Mouse (Mus musculus) neural tube, embryonic 14.5 days (tissue): Measurements from ENCODE around the gene Ticam1. TPM values are rescaled to one million over a fixed set of nuclear protein-coding genes. Genes with fewer than 3 reads are reported as not detected.
"Not testable (repeated sequence)": the region's sequence is repeated elsewhere in the genome, so short reads cannot be mapped to it uniquely, and the experiment has no call there.

Experiments
- ATAC-seq: fragments of 200-750 bp; cut with Nextera tagmentation; 2 replicates; pipeline ENCODE4 v1.8.0; 2017; ENCODE audit warnings: low read depth, mild to moderate bottlenecking, moderate TSS enrichment, moderate library complexity
- H3K27ac ChIP-seq: fragments of 300-500 bp; sonication (generic); 2 replicates; pipeline ENCODE4 v1.5.1; 2014; ENCODE audit warnings: low read depth, mild to moderate bottlenecking, control low read depth, low read length, moderate library complexity, mixed read lengths
- H3K27me3 ChIP-seq: fragments of 300-500 bp; sonication (generic); 2 replicates; pipeline ENCODE4 v1.6.1; 2014; ENCODE audit warnings: low read length; ENCODE audit not compliant: control insufficient read depth, insufficient read depth
- H3K36me3 ChIP-seq: fragments of 300-500 bp; sonication (generic); 2 replicates; pipeline ENCODE4 v1.6.1; 2014; ENCODE audit warnings: low read length, mixed read lengths; ENCODE audit not compliant: control insufficient read depth, insufficient read depth
- H3K4me1 ChIP-seq: fragments of 300-500 bp; sonication (generic); 2 replicates; pipeline ENCODE4 v1.6.1; 2014; ENCODE audit warnings: low read length; ENCODE audit not compliant: control insufficient read depth, insufficient read depth
- H3K4me2 ChIP-seq: fragments of 300-500 bp; sonication (generic); 2 replicates; pipeline ENCODE4 v1.6.1; 2014; ENCODE audit warnings: mild to moderate bottlenecking, low read depth, low read length, control low read depth
- H3K4me3 ChIP-seq: fragments of 300-500 bp; sonication (generic); 2 replicates; pipeline ENCODE4 v1.5.1; 2014; ENCODE audit warnings: low read depth, low read length, control low read depth, mixed read lengths
- H3K9ac ChIP-seq: fragments of 300-500 bp; sonication (generic); replicated peaks from 2 replicates; pipeline ENCODE4 v1.6.1; 2014; ENCODE audit warnings: low read depth, mild to moderate bottlenecking, control low read depth, low read length, mixed read lengths
- H3K9me3 ChIP-seq: fragments of 300-500 bp; sonication (generic); 2 replicates; pipeline ENCODE4 v1.6.1; 2016; ENCODE audit warnings: low read length; ENCODE audit not compliant: control insufficient read depth
- whole genome bisulfite sequencing: fragments of 180-500 bp; shearing (Covaris S2); extraction: QIAGEN DNeasy Blood & Tissue Kit; methylation state at CpG from one replicate; pipeline ENCODE4 v1.1.7; 2014; 5-methylcytosine and 5-hydroxymethylcytosine counted together
- polyA plus RNA-seq: library from polyadenylated mRNA; unstranded; fragments of >200 nt; fragmentation: Nextera tagmentation; extraction: Ambion mirVana; gene quantifications from 2 replicates; pipeline ENCODE4 v1.2.1, GENCODE M21; 2014

The Ticam1 gene
- polyA plus RNA-seq, 1 experiment from 2014 or later, result 0.92 TPM

DNA sequence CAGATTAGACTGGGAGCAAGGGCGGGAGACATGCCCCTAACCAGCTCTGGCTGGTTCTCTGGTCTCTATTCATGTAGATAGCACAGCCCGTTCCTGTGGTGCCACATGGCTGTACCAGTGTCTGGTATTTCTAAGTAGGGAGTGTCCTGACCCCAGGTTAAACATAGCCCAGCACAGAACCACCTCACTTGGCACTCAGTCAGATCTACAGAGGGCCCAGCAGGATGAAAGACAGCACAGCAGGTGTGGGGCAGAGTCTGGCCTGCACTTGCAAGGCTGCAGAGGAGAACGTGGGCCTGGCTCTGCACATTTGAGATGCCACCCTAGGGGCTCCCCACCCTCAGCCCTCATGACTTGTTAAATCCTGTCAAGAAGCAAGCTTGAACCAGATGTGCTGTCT, 15.4 kb downstream of the Ticam1 start:
- Histone ChIP-seq H3K9me3 (no peaks in the 10 kb centered on the region), H3K27me3 (no peaks in the 10 kb centered on the region), H3K4me3 (no peak overlapping the region), H3K36me3 (peaks cover 28% of the 10 kb centered on the region), H3K9ac (no peak overlapping the region), H3K4me1 (peaks cover 37% of the 10 kb centered on the region), H3K4me2 (no peak overlapping the region), H3K27ac (no peak overlapping the region)
- WGBS, result 75% methylated on average over 3 of the region's 3 CpGs
- ATAC-seq, result no peak

DNA sequence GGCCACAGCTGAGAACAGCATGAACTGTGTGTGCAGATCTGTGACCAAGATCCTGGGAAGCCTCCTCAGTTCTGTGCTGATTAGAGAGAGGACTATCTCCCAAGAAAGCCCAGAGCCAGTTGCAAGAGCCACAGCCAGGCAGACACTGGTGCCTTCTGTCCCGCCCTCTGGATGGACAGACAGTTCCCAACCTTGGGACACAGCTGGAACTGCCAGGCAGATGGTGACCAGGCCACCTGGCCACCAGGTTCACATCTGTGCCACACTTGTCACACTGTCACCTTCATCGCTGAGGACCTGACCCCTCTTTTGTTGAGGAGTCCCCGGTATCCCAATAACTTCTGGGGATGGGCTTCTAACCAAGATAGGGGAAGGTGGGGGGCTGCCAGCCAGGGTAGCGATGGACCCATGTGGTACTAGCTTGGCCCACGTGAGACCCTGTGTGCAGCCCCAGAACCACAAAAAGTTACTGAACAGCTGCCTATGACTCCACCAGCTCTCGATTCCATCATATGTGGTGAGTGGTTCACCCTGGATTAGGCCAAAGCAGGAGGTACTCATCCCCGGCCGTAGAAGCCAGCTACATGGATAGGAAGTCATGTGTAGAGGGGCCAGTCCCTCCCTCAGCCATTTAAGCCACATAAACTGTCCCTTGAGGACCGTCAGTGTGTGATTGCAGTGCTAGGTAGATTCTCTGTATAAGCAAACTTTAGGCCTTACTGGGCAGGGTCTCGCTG, 17.1 kb downstream of the Ticam1 start:
- Histone ChIP-seq H3K4me2 (no peak overlapping the region; the same call in 1 of the 2 replicates), H3K9me3 (no peaks in the 10 kb centered on the region), H3K36me3 (peaks cover 28% of the 10 kb centered on the region), H3K27ac (no peak overlapping the region), H3K4me3 (no peak overlapping the region), H3K9ac (no peak overlapping the region), H3K4me1 (peaks cover 41% of the 10 kb centered on the region), H3K27me3 (no peaks in the 10 kb centered on the region)
- ATAC-seq, result no peak
- 92% methylated on average over 10 of the region's 10 CpGs for WGBS

DNA sequence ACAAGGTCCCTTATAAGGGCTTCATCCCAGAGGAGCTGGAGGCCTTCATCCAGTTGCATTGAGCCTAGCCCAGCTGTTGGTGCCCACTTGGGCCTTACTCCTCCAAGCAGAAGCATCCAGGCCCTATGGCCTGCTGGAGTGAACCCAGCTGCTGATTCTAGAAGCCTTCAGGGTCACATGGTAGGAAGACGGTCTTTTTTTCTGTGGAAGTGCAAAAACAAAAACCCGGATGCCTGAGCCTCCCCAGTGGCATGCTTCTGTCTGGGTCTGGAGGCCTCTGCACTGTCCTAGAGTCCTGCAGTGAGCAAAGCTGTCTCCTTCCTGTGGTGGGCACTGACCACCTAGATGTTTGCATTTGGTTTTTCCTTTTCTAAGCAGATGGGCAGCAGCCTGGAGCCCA, 17.8 kb downstream of the Ticam1 start:
- not testable (repeated sequence) for H3K4me3 ChIP-seq

DNA sequence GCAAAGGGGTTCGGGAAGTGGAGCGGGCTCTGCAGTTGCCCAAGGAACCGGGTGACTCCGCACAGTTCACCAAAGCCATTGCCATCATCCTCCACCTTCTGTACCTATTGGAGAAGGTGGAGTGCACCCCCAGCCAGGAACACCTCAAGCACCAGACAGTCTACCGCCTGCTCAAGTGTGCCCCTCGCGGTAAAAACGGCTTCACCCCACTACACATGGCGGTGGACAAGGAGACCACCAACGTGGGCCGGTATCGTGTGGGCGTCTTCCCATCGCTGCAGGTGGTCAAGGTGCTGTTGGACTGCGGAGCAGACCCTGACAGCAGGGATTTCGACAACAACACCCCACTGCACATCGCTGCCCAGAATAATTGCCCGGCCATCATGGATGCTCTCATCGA, 18.3 kb downstream of the Ticam1 start:
- peaks cover 27% of the 10 kb centered on the region for H3K36me3 ChIP-seq

More for the DNA sequence above, 17.8 kb downstream of the Ticam1 start:
- H3K36me3 ChIP-seq, result peaks cover 28% of the 10 kb centered on the region
- not testable (repeated sequence) for H3K27ac ChIP-seq, H3K9me3 ChIP-seq, H3K4me2 ChIP-seq, H3K27me3 ChIP-seq, ATAC-seq, H3K9ac ChIP-seq
- WGBS, result 74% methylated on average over 2 of the region's 2 CpGs
- H3K4me1 ChIP-seq, result peaks cover 38% of the 10 kb centered on the region

DNA sequence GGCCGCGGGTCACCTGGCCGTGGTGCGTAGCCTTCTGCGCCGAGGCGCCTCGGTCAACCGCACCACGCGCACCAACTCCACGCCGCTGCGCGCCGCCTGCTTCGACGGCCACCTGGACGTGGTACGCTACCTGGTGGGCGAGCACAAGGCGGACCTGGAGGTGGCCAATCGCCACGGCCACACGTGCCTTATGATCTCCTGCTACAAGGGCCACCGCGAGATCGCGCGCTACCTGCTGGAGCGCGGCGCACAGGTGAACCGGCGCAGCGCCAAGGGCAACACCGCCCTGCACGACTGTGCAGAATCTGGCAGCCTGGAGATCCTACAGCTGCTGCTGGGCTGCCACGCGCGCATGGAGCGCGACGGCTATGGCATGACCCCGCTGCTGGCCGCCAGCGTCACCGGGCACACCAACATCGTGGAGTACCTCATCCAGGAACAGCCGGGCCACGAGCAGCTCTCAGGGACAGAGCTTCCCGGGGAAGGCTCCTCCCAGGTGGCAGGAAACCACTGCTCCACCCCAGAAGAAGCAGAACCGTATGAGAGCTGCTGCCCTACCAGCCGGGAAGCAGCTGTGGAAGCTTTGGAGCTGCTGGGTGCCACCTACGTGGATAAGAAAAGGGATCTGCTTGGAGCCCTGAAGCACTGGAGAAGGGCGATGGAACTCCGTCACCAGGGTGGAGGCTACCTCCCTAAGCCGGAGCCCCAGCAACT, 19.2 kb downstream of the Ticam1 start:
- ATAC-seq, result peak; percentile 1; the same call in 1 of the 2 replicates
- no peaks in the 10 kb centered on the region for H3K27me3 ChIP-seq
- peak overlapping the region; percentile 72 for H3K27ac ChIP-seq
- H3K9me3 ChIP-seq, result no peaks in the 10 kb centered on the region
- H3K4me3 ChIP-seq, result peak overlapping the region; percentile 59
- 16% methylated on average over 37 of the region's 58 CpGs for WGBS
- peak overlapping the region; percentile 65 for H3K9ac ChIP-seq
- peaks cover 20% of the 10 kb centered on the region for H3K36me3 ChIP-seq
- peak overlapping the region; percentile 91 for H3K4me2 ChIP-seq
- H3K4me1 ChIP-seq, result peaks cover 35% of the 10 kb centered on the region

More for the DNA sequence above, 18.3 kb downstream of the Ticam1 start:
- not testable (repeated sequence) for H3K27ac ChIP-seq, ATAC-seq, H3K9ac ChIP-seq, H3K27me3 ChIP-seq, H3K9me3 ChIP-seq, H3K4me2 ChIP-seq, H3K4me3 ChIP-seq
- 95% methylated on average over 19 of the region's 19 CpGs for WGBS
- peaks cover 38% of the 10 kb centered on the region for H3K4me1 ChIP-seq

DNA sequence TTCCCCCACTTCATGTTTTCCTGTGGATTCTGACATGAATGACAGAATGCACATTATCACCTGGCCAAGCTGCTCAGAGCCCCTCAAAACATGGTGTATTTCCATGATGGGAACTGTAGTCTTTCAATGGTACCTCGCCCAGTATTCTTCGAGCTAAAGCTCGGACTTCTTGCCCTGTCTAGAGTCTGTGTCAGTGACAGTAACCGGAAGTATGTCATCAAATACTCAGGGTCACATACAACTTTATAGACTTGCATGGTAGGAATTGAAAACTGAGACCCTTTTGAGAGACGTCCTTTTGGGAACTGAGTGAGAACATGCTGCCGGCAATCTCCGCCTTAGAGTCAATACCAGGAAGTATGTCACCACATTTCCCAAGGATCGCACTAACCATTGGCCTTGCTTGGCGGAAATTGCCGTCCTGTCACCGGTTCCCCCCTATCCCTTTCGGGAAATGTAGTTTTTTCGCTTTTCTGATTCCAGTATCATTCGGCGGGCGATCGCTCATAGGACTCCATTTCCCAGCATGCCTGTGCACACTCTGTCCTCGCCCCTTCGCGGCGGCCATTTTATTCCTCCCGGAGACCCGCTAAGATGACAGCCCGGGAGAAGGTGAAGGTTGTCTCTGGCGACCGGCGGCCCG, 20.2 kb downstream of the Ticam1 start, which contains the start of gene Fem1a:
Fem1a (plus strand) TSS at position 572 of the 643 bp plus-strand sequence.
- Histone ChIP-seq H3K4me3 (peak within 1 kb of the TSS; percentile 59), H3K27me3 (no peaks in the 10 kb centered on the region), H3K4me1 (peaks cover 35% of the 10 kb centered on the region), H3K36me3 (peaks cover 13% of the 10 kb centered on the region), H3K9ac (peak within 1 kb of the TSS; percentile 65), H3K9me3 (no peaks in the 10 kb centered on the region), H3K27ac (peak within 1 kb of the TSS; percentile 89), H3K4me2 (peak within 1 kb of the TSS; percentile 91)
- ATAC-seq, result peak; percentile 93
- under 1% methylated on average over 28 of the region's 28 CpGs for whole genome bisulfite sequencing

DNA sequence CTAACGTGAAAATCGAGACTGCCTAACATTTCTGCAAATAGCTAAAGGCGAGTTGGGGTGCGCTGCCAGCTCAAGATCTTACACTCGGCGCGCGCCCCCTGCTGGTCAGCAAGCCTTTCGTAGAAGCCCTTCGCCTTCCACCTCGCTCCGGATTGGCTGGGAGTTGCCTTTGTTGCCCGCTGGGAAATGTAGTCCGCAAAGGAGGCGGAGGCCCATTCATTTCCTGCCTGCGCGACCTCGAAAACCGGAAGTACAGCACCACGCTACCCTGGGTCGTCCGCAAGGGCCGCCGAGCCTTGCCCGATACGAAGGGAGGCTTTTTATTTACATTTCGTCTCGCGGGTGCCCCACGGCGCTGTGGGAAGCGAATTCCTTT, 20.7 kb downstream of the Ticam1 start:
- Histone ChIP-seq H3K27me3 (no peaks in the 10 kb centered on the region), H3K4me2 (peak overlapping the region; percentile 65), H3K9ac (peak overlapping the region; percentile 46), H3K4me3 (peak overlapping the region; percentile 59), H3K36me3 (peaks cover 11% of the 10 kb centered on the region; the same call in 1 of the 2 replicates), H3K9me3 (no peaks in the 10 kb centered on the region), H3K4me1 (peaks cover 31% of the 10 kb centered on the region), H3K27ac (peak overlapping the region; percentile 89)
- under 1% methylated on average over 32 of the region's 32 CpGs for WGBS
- ATAC-seq, result peak; percentile 93

DNA sequence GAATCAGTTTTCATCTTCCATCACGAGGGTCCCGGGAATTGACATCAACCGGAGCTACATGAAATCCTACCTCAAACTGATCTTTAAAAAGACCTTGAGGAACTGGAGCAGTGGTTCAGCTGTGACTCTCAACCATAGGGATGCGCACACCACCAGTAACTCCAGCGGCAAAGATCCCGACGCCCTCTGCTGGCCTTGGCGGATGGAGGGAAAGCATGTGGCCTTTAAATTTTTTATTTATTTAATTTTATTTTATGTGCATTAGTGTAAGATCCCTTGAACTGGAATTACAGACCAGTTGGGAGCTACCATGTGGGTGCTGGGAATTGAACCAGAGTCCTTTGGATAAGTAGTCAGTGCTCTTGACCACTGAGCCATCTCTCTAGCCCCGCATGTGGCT, 21.2 kb downstream of the Ticam1 start:
- 0 out of 2 replicates have a peak overlapping the region, but pooled peaks have one; percentile 8 for H3K9ac ChIP-seq
- ATAC-seq, result peak; percentile 16
- H3K36me3 ChIP-seq, result peaks cover 11% of the 10 kb centered on the region; the same call in 1 of the 2 replicates
- WGBS, result 18% methylated on average over 9 of the region's 9 CpGs
- no peaks in the 10 kb centered on the region for H3K9me3 ChIP-seq
- H3K27ac ChIP-seq, result peak overlapping the region; percentile 89
- H3K4me3 ChIP-seq, result peak overlapping the region; percentile 59; the same call in 1 of the 2 replicates
- H3K4me2 ChIP-seq, result peak overlapping the region; percentile 65; the same call in 1 of the 2 replicates
- peaks cover 31% of the 10 kb centered on the region for H3K4me1 ChIP-seq
- H3K27me3 ChIP-seq, result no peaks in the 10 kb centered on the region
